Mouse (Mus musculus): ENCODE data around the gene Tmem108.

Gene Tmem108

DNA sequence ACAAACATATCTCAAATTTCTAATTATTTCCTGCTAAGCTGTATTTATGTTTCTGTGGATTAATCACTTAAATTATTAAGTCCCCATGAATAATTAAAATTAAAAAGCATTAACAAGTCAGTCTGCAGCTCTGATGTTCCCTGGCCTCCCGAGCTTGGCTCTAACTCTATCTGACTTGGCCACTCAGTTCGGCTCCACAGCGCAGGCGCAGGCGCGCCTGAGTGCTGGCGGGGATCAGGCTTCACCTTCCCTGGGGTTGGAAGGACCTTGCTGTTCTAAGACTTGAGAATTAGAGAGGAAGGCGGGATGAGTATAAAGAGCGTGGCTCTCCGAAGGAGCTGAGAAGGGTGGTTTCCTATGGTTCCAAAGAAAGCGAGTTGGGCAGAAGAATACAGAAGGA lies 41.6 kb downstream of the Tmem108 start:
- no peak for DNase-seq (ENCODE audit: low read depth)

DNA sequence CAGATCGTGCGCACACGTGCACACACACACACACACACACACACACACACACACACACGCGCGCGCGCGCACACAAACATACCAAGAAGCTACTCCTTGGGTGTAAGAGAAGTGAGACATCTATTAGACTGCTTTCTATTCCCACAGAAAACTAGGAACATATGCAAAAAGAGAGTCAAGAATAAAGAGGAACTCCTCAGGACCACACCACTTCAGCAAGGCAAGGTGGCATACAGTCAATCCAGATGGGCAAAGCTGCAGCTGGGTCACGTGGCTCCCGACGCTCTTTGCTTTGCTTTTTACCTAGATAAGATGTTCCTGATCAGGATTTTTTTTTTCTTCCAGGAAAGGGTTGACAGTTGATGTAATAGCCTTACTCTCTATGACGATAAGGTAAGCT lies 45.6 kb downstream of the Tmem108 start:
- no peak for DNase-seq (ENCODE audit: low read depth)

DNA sequence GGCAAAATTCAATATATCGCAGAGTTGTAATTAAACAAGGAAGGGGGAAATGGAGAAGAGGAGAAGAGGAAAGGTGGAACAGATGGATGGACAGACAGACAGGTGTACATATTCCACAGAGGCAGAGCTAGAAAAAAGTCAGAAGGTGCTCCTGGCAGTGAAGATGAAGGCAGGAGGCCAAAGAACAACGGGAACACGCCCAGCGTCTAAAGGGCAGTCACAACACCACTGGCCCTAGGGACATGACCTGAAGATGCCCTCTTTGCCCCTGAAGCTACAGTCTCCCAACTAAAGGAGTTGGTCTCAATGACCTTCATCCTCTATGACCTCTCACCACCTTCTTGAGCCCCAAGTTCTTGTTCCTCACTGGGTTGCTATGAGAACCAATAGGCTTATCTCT lies 46.3 kb downstream of the Tmem108 start:
- no peak for DNase-seq (ENCODE audit: low read depth)

DNA sequence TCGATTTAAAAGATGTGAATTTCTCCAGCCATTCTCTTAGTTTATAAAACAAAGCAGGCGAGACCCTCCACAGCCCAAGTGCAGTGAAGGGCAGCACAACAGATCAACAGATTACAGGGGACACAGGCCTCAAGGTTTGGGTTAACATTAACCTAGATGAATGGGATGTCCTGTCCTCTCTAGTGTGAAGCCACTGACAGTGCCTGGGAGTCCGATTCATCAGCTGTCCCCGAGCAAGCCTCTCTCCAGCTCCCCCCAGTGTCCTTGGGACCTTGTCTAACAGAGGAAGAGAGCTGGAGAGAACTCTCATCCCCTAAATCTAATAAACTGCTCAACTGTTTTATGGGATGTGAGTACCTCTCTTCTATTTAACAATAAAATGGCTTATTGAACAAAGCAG lies 48.4 kb downstream of the Tmem108 start:
- DNase-seq (ENCODE audit: low read depth) = no peak

DNA sequence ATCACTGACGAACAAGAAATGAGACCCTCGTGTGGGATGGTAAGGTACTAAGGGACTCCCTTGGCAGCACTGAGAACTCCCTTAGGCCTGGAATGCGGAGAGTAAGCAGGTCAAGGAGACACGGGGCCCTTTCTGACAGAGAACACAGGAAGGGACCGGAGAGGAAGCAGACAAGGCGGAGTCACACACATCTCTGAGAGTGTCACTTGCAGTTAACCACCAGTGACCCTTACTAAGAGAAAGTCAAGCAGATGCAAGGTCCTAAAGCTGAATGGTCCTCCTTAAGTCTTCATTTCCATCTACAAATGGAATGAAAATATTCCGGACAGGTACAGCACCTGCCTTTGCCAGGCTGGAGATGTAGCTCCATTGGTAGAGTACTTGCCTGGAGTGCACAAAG lies 48.9 kb downstream of the Tmem108 start:
- no peak for DNase-seq (ENCODE audit: low read depth)

DNA sequence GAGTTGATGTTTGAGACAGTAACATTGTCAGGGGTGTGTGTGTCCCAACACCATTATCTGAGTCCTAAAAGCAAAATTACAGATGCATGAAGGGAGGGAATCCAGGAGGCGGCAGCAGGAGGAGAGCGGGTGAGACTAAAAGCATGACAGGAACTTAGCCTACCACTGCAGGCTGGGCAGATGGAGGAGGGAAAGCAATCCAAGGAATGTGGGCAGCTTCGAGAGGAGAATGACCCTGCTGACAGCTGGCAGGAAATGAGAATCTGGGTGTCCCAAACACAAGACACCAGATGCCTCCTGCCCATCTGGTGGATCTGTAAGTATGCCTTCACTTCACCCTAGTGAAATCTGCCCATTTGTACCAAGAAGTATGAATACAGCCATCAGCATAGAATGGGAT lies 51.9 kb downstream of the Tmem108 start:
- no peak for DNase-seq (ENCODE audit: low read depth)

DNA sequence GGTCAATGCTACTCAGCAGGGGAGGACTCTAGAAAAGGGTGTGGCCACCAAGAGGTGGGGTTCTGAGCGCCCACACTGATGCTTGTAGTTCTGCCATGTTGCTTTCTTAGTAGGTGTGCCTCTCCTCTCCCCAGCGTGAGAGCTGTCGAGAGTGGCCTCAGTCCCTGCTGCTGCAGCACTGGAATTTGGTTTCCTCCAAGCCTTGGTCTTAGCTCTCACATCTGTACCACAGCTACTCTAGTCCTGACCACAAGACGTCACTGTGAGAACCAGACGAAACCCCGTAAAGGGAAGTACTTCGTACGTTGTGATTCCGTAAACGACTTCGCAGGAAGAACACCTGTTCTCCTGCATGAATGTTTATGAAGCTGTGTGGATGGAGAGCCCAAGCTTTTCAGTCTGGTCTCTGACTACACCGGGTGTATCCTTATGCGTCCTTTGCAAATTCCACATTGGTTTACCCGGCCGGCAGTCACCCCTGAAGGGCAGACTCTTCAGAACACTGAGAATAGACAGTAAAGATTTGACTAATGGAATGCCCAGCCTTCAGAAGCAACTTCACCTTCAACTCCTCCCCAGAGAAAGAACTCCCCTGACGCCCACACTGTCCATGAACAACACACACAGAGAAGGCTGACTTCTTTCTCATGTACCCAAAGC lies 53.0 kb downstream of the Tmem108 start:
- no peak for DNase-seq (ENCODE audit: low read depth)

DNA sequence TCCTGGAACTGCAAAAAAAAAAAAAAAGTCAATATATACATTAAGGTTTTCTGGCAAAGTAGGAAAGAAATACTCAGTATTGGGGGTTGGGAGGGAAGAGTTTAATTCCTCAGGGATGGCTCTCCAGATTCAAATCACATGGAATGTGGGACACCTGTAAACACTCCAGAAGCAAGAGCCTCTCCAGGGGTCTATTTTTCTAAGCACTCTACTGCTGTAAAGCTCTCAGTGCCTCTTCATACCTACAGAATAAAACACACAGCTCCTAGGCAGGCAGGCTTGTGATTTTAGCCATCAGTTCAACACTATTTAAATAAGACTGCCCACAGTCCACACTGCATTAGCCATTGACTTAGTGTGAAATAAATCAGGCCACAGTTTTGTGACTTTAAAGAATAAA lies 53.8 kb downstream of the Tmem108 start:
- no peak for DNase-seq (ENCODE audit: low read depth)

DNA sequence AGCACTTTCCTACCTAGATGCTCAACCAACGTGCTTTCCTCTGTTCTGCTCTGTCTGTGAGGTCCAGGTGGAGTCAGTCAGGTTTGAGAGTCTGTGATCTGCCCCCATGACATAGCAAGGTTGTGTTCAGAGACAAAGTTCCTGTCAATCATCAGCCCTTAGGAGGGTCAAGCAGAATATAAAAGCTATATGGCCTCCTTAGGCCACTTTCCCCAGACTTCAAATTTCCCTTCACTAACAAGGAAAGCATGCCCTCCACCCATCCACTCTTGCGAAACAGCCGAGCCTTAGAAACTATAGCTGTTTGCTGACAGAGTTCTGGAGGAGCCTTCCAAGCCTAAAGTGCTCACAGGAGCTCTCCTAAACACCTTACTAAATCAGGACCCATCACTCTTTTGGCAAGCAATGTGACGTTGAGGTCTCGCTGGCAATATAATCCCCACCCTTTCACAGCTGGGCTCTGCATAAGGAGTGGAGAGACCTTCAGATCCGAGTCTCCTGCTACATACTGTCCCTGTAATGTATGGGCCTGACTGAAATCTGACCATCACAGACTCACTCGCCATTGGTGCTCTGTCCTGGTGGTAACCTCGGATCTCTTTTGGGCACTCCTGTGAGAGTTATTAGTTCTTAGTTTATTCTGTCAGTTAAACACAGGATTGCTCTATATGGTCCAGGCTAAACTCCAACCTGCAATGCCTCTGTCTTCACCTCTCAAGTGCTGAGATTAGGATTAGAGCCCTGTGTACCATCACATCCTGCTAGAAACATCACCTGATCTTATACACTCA lies 54.4 kb downstream of the Tmem108 start:
- no peak for DNase-seq (ENCODE audit: low read depth)

DNA sequence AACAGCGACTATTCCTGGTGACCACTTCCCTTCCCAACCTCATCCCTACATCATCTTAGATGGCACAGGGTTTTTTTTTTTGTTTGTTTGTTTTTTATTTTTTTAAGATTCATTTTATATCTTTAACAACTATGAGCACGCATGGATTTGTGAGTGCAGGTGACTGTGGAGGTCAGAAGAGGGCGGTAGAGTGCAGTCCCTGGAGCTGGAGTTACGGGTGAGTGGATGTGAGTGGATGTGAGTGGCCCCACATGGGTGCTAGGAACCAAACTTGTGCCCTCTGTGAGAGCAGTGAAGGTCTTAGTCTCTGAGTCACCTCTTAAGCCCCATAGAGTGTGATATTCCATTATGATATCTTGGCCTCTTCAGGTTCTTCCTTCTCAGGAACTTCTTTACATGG lies 55.9 kb downstream of the Tmem108 start:
- DNase-seq (ENCODE audit: low read depth) = no peak

DNA sequence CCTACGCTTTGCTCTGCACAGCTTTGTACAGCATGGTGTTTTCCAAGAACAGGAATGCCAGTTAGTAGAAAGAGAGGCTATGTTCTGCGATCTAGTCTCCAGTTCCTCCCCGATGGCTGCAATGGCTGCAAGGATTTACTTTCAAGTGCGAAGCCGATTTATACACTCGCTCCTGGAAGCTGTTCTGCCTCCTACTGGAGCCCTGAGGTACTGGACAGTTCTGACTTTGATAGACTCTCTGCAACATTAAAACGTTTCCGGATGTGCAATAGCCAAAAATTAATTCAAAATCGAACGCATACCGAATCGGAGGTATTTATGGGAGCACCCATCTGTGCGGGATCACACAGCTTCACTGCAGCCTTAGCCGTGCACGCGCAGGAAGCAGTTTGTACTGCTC lies 58.6 kb downstream of the Tmem108 start:
- DNase-seq (ENCODE audit: low read depth) = no peak

DNA sequence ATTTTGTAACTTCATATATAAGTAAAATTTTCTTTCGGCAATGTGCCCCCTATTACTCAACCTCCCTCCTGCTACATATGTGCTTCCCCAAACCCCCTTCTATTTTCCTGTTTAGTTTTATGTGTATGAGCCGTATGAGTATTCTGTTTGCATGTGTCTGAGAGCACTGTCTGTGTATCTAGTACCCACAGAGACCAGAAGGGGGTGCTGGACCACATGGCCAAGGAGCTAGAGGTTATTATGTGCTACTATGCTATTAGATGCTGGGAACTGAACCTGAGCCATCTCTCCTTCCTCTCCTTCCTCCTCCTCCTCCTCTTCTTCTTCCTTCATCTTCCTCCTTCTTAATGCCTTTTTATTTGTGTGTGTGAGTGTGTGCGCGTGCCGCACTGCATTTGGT lies 59.2 kb downstream of the Tmem108 start:
- no peak for DNase-seq (ENCODE audit: low read depth)

DNA sequence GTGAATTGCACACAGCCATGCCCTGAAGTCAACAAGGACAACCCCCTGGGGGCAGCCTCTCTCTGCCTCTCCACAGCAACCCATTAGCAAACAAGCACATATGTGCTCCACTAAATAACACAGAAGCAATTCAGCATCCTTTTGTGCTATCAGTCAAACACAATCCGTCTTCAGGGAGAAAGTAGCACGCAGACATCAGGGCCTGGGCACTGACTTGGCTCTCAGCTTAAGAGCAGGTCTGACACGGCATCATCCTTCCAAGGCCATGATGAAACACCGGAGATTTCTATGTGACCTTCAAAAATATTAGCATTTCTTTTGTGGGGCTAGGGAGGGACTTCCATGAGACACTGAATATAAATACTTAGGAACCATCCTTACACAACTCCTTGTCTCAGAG lies 60.2 kb downstream of the Tmem108 start:
- no peak for DNase-seq (ENCODE audit: low read depth)

DNA sequence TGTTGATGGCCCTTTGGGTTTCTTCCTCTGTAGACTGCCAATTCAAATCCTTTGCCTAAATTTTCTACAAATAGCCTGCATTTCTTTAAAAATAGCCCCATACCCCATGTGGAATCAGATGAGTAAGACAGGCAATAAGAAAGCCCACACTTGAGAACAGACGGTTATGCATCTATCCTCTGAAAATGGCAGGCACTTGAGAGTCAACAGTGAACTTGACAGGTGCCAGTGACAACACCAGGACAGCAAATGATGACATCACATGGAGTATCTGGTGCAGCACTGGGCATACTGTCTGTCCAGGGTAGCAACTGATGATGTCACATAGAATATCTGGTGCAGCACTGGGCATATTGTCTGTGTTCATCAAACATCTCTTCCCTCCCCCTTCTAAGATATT lies 61.4 kb downstream of the Tmem108 start:
- no peak for DNase-seq (ENCODE audit: low read depth)

DNA sequence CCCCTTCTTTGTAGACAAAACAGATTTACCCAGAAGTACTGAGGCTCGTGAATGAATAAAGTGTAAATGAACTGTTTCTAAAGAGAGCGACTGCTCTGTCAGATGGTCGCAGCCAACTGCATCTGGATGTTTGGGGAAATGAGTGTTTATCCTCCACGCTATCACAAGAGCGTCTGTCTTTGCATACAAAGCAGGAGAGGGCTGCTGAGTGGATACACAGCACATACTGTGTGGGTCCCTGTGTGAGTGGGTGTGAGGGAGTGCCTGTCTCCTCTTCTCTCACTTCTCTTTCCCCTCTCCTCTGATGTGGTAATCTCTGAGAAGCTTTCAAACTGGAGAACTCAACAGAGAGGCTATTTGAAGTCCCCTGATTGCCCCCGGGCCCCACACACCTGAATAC lies 64.7 kb downstream of the Tmem108 start:
- no peak for DNase-seq (ENCODE audit: low read depth)

DNA sequence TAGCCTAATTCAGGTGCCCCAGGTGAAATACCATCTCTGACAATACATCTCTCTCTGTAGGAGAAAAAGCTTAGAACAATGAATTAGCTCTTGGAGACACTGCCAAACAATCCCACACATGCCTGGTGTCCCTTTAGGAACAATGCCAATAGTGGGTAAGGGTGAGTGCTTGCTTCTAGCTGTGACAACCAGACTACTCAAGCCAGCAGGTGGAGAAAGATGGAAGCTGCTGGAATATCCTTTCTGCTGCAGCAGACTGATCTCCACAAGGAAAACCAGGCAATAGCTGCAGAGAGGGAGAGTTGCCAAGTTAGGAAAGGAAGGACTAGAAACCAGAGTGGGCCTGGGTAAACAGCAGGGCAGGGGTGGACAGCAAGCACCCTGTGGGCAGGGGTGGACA lies 67.8 kb downstream of the Tmem108 start:
- DNase-seq (ENCODE audit: low read depth) = no peak

DNA sequence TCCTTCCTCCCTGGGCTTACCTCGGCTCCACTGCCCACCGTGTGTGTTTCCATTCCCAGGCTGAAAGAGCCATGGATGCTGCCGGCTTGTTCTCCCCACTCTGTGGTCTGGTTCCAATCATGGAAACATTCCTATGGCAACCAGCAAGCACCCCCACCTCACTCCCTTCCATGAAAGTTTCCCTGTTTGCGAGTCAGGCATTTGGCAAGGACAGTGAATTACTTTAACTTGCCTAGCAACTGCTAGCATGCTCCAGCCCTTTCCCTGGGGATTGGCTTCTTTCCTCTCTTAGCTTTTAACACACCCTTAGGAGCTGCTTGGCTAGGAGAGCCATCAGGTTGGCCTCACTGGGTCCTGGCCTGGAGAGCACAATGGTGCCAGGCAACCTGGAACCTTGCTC lies 68.9 kb downstream of the Tmem108 start:
- DNase-seq (ENCODE audit: low read depth) = no peak

DNA sequence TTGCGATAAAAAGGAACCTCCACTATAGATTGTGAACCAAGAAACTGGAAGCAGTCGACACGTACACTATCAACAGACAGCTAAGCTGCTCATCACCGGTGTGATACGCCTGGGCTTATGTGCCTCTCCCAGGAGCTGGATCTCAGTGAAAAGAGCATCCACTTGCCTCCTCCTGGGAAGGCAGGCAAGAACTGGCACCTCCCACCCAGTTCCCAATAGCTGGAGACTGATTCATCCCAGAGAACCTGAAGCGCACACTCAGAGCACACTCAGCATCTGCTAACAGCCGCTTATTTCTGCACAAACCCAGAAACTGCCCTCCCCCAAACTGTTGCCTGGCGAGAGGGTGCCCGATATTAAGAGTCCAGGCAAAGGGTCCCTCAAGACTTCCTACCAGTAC lies 69.8 kb downstream of the Tmem108 start:
- DNase-seq (ENCODE audit: low read depth) = no peak

DNA sequence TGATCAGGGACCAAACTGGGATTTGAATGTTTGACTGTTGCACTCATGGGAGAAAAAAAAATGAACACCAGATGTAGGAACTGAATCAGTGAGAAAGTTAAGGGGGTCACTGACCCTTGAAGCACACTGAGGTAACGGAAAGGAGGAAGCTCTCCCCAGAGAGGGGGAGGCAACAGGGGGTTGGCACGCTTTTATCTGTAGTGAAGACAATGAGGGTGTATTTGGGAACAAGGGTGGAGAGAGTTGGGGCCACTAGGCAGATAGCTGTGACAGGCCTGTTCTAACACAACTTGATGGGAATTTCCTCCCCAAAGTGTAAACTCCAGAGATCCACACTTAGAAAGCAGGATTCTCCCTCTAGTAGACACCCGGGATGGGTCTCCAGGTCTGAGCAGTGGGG lies 71.2 kb downstream of the Tmem108 start:
- DNase-seq (ENCODE audit: low read depth) = no peak

DNA sequence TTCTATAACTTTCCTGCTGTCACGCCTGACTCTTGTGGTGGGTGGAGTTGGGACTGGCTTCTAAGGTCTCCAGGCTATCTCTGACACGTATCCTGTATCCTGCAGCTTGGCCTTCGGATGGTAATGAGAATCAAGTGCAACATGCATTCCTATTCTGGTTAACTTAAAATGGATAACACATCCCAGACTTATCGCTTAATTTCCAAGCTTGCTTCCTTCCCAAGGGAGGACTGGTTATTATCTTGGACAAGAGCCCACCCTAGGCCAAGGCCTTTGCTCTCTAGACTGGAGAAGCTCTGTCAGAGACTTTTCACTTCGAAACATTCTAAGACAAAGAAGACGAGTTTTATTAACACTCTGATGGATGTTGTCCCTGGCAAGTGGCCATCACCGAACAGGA lies 71.9 kb downstream of the Tmem108 start:
- DNase-seq (ENCODE audit: low read depth) = no peak

DNA sequence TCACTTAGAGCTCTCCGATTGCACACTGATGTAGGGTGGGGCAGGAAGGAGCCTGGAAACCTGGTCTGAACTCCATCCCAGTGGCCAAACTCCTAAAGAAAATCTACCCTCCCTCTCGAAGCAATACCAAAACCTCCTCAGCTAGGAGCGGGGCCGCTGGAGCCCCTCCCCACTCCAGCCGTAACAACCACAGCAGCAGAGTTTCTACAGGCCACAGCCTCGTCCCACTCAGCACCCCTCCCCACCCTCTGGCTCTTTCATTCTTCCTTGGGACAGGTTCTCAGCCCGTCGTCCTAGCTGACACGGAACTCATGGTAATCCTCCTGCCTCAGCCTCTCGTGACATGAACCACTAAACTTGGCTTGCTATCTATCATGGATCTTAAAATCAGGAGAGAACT lies 72.6 kb downstream of the Tmem108 start:
- no peak for DNase-seq (ENCODE audit: low read depth)

DNA sequence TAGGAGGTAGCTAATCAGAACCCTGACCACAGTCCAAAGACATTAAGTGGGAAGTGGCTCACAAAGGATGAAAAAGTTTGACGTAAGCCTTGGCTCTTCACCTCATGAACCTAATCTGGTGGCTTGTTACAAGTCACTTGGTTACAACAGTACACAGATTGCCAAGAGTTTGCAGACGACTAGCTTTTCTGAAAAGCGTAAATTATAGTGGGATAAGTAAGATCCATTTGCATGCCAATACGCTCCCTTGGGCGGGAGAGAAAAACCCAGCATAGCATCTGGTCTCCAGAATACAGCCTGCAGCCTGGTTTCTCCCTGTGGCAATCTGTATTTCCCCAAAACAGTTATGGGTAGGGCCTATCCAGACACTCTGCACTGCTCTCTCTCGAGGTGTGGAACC lies 74.5 kb downstream of the Tmem108 start:
- no peak for DNase-seq (ENCODE audit: low read depth)

DNA sequence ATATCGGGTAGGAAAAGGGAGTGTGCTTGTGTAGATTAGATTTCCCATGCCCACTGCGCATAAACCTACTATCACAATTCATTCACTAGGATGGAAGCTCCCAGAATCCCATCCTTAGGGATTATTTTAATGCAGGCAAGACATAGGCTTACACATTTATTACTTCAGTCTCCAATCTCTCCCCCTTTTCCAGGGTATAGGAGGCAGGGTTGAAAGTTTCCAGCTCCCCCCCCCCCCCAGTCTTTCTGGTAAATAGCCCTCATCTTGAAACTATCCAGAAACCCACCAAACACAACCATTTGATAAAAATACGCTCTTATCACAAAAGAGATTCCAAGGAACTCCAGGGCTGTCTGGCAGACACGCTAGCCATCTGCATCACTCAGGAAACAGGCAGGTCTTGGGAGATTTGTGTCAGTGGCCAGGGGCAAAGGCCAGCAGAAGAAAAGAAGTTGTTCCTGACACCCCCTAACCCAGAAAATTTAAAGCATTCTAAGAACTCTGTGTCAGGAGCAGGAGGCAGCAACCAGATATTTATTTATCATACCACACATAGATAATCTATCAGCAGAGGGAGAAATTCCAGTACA lies 79.8 kb downstream of the Tmem108 start:
- DNase-seq (ENCODE audit: low read depth) = no peak

DNA sequence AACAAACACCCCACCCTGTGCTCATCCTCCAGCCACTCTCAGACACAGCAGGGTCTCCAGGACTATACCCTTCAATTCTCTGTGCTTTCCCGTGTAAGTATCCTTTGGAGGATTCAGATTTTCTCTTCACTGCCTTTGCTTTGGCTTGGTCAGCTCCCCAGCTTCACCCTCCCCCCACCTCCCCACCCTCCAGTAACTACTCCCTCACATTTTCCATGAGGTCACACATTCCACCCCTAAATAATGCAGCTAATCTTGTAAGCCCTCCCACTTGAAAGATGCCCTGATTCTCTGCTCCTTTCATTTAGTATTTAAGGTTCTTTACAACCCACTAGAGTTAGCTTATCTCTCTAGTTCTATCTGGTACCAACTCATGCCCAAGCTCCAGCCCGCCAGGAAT lies 82.4 kb downstream of the Tmem108 start:
- no peak for DNase-seq (ENCODE audit: low read depth)
